Mouse (Mus musculus) heart, adult 2 months (tissue): ENCODE measurements around the gene Fads3. TPM values are rescaled to one million over a fixed set of nuclear protein-coding genes. Genes with fewer than 3 reads are reported as not detected.

Experiments used
- DNase-seq, 2 experiments: peaks; one replicate each; pipeline ENCODE4 v3.0.0; 2021
- H3K27ac ChIP-seq: fragments of 200-600 bp; 2 replicates; pipeline ENCODE4 v1.8.1; 2022
- H3K27me3 ChIP-seq: fragments of 200-500 bp; 2 replicates; pipeline ENCODE4 v1.6.1; 2012; ENCODE audit warnings: mild to moderate bottlenecking, low read length, inconsistent platforms, mixed read lengths; ENCODE audit not compliant: control insufficient read depth, insufficient read depth
- H3K36me3 ChIP-seq: fragments of 200-500 bp; 2 replicates; pipeline ENCODE4 v1.6.1; 2012; ENCODE audit warnings: low read length, inconsistent platforms; ENCODE audit not compliant: control insufficient read depth, insufficient read depth
- H3K4me1 ChIP-seq: fragments of 200-500 bp; 2 replicates; pipeline ENCODE4 v1.6.1; 2011; ENCODE audit warnings: low read length; ENCODE audit not compliant: control insufficient read depth, insufficient read depth
- H3K4me3 ChIP-seq: fragments of 200-600 bp; 2 replicates; pipeline ENCODE4 v1.8.1; 2022
- H3K79me2 ChIP-seq: fragments of 200-500 bp; replicated peaks from 2 replicates; pipeline ENCODE4 v1.6.1; 2012; ENCODE audit warnings: mild to moderate bottlenecking, inconsistent platforms, low read length, moderate library complexity, mixed read lengths; ENCODE audit not compliant: control insufficient read depth, insufficient read depth
- H3K9ac ChIP-seq: fragments of 200-500 bp; 2 replicates; pipeline ENCODE4 v1.6.1; 2012; ENCODE audit warnings: low read depth, mild to moderate bottlenecking, control low read depth, inconsistent platforms, low read length, mixed read lengths
- CTCF ChIP-seq: fragments of 200-600 bp; IDR thresholded peaks from 2 replicates; pipeline ENCODE4 v1.8.1; 2022; ENCODE audit warnings: antibody characterized with exemption, mild to moderate bottlenecking, moderate library complexity
- EP300 ChIP-seq: fragments of 200-500 bp; IDR thresholded peaks from 2 replicates; pipeline ENCODE4 v1.6.1; 2011; ENCODE audit warnings: low read depth, low read length, control low read depth; ENCODE audit not compliant: insufficient read depth
- POLR2A ChIP-seq: fragments of 200-500 bp; IDR thresholded peaks from 2 replicates; pipeline ENCODE4 v1.6.1; 2011; ENCODE audit warnings: mild to moderate bottlenecking, low read depth, low read length, control low read depth; ENCODE audit not compliant: insufficient read depth
- WGBS: fragments of 180-500 bp; shearing (Covaris S2); methylation state at CpG from one replicate; pipeline ENCODE4 v1.1.7; 2018; 5-methylcytosine and 5-hydroxymethylcytosine counted together
- intact Hi-C: fragments of 180-260 bp; cut with DNase I; formaldehyde crosslinking; loops from one replicate; pipeline ENCODE4 v1.15.1; 2025
- polyA plus RNA-seq: library from polyadenylated mRNA; depleted of rRNA; stranded (reverse); fragments of >200 nt; gene quantifications from 2 replicates; pipeline ENCODE4 v1.2.3, GENCODE M21; 2012
- total RNA-seq, 2 experiments: library from RNA; stranded (reverse); gene quantifications; 2 replicates each; pipeline ENCODE4 v1.2.3; 2021

Gene Fads3
- total and polyA plus RNA-seq, 3 experiments = 29.7 to 104 (median 33.7) TPM

GRCm38 (mm10) chr19:10064173-10065012, 23.0 kb downstream of the Fads3 start:
- H3K36me3 ChIP-seq = no peaks in the 10 kb centered on the region
- no peaks in the 10 kb centered on the region for H3K27me3 ChIP-seq
- TF ChIP-seq CTCF = no peak
- TF ChIP-seq POLR2A = no peak
- no peak for TF ChIP-seq EP300
- H3K27ac ChIP-seq = no peak overlapping the region
- H3K4me1 ChIP-seq = peaks cover 6% of the 10 kb centered on the region
- intact Hi-C loops = no loop called here
- no peak overlapping the region for H3K9ac ChIP-seq
- H3K4me3 ChIP-seq = no peak overlapping the region
- no peaks in the 10 kb centered on the region for H3K79me2 ChIP-seq
- 55% methylated on average over 10 of the region's 10 CpGs for WGBS
- no peak for DNase-seq

DNA sequence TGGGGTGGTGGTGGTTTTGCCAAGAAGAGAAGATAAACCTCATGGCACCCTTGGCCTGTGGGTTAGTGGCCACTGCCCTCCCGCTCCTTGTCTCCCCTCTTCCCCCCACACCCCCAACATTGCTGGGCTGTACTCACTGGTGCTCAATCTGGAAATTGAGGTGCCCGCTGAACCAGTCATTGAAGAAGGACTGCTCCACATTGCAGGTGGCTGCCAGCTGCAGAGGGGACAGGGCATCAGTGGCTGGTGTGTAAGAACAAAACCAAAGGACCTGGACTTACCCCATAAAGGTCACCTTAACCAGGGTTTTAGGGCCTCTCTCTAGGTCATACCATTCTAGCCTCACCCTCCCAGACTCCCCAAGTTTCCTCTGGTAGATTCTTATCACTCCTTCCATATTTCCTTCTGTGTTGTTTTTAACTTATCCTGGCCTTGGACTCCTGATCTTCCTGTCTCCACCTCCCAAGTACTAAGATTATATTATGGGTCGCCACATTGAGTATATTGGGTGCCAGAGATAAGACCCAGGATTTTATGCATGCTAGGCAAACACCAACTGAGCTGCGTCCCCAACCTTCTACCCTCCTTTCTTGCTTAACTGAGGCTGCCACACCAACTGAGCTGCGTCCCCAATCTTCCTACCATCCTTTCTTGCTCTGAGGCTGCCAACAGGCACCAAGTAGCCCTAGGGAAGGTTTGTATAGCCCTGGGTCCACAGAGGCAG, 24.3 kb downstream of the Fads3 start:
- intact Hi-C loops = no loop called here
- peaks cover 6% of the 10 kb centered on the region for H3K4me1 ChIP-seq
- no peaks in the 10 kb centered on the region for H3K79me2 ChIP-seq
- no peaks in the 10 kb centered on the region for H3K36me3 ChIP-seq
- no peak for DNase-seq
- no peak overlapping the region for H3K27ac ChIP-seq
- WGBS = 70% methylated on average over 5 of the region's 5 CpGs
- no peak overlapping the region for H3K4me3 ChIP-seq
- no peaks in the 10 kb centered on the region for H3K27me3 ChIP-seq
- no peak overlapping the region for H3K9ac ChIP-seq
- TF ChIP-seq EP300 = no peak
- no peak for TF ChIP-seq CTCF
- no peak for TF ChIP-seq POLR2A

- WGBS = 87% methylated on average over 4 of the region's 4 CpGs
- Histone ChIP-seq H3K4me1 (peaks cover 6% of the 10 kb centered on the region; the same call in 1 of the 2 replicates), H3K79me2 (no peaks in the 10 kb centered on the region), H3K27ac (no peak overlapping the region), H3K27me3 (no peaks in the 10 kb centered on the region), H3K9ac (no peak overlapping the region), H3K4me3 (no peak overlapping the region), H3K36me3 (no peaks in the 10 kb centered on the region)
- intact Hi-C loops = no loop called here
- TF ChIP-seq POLR2A = no peak
- DNase-seq = no peak
These were observed 24.8 kb downstream of the Fads3 start for GRCm38 (mm10) chr19:10066189-10066500.

DNA sequence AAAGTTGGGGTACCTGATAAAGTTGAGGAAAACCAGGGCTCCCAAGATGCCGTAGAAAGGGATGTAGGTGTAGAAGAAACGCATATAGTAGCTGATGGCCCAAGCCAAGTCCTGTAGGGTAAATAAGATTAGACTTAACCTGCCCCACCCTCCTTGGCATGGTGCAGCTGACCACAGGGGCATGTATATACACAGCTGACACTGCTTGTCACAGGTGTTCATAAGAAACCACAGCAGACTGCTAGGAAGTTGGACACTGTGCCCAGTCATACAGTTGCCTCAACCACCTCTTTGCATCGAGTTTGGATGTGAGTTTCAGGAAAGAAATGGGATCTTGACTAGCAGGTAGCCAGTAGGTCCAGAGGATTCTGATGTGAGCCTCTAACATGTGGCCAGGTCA, 25.1 kb downstream of the Fads3 start:
- peaks cover 6% of the 10 kb centered on the region; the same call in 1 of the 2 replicates for H3K4me1 ChIP-seq
- H3K9ac ChIP-seq = no peak overlapping the region
- DNase-seq = no peak
- no peak overlapping the region for H3K4me3 ChIP-seq
- no peak overlapping the region for H3K27ac ChIP-seq
- no peaks in the 10 kb centered on the region for H3K27me3 ChIP-seq
- H3K79me2 ChIP-seq = no peaks in the 10 kb centered on the region
- no peak for TF ChIP-seq POLR2A
- no peak for TF ChIP-seq CTCF
- no peak for TF ChIP-seq EP300
- no peaks in the 10 kb centered on the region for H3K36me3 ChIP-seq
- intact Hi-C loops = no loop called here
- 85% methylated on average over 3 of the region's 3 CpGs for WGBS

GRCm38 (mm10) chr19:10067701-10068100, 26.3 kb downstream of the Fads3 start:
- WGBS = 82% methylated on average over 7 of the region's 7 CpGs
- H3K4me1 ChIP-seq = peaks cover 6% of the 10 kb centered on the region; the same call in 1 of the 2 replicates
- intact Hi-C loops = no loop called here
- TF ChIP-seq CTCF (no peak), EP300 (no peak), POLR2A (no peak)
- H3K36me3 ChIP-seq = no peaks in the 10 kb centered on the region
- no peaks in the 10 kb centered on the region for H3K79me2 ChIP-seq
- no peak overlapping the region for H3K9ac ChIP-seq
- H3K27ac ChIP-seq = no peak overlapping the region
- H3K4me3 ChIP-seq = no peak overlapping the region
- no peak for DNase-seq
- no peaks in the 10 kb centered on the region for H3K27me3 ChIP-seq
